Mouse (Mus musculus): ENCODE measurements around the gene Ydjc. TPM values are rescaled to one million over a fixed set of nuclear protein-coding genes. Genes with fewer than 3 reads are reported as not detected.

Gene Ydjc
- total and polyA plus RNA-seq, 3 experiments = 54.3 to 70.9 (median 65.3) TPM

- dilution Hi-C loops (cut with MboI; ENCODE audit: extremely low pct_ligation_motif_present, extremely low pct_unique_long_range_greater_than_20kb, low sequenced_read_pairs) (no loop called here), in situ Hi-C loops (cut with MboI; ENCODE audit: low pct_ligation_motif_present, low pct_unique_long_range_greater_than_20kb, low sequenced_read_pairs) (no loop called here)
- Histone ChIP-seq H3K4me2 (ENCODE audit: insufficient read depth, low read depth, poor library complexity, severe bottlenecking) (no peak overlapping the region), H3K9me3 (replicated peaks; ENCODE audit: low read length) (no peaks in the 10 kb centered on the region), H3K27me3 (replicated peaks) (no peaks in the 10 kb centered on the region), H3K9ac (ENCODE audit: insufficient read depth, low read depth) (0 out of 2 replicates have a peak overlapping the region, but pooled peaks have one; percentile 7), H3K36me3 (replicated peaks in 1 of 2; ENCODE audit: control insufficient read depth in 1 of 2, insufficient read depth in 1 of 2, low read length in 1 of 2) (peaks cover 25 to 69% of the 10 kb centered on the region in 2 experiments), H3K27ac (ENCODE audit: insufficient read depth, low read depth) (peak overlapping the region; percentile 9; the same call in 1 of the 2 replicates), H3K4me3 (replicated peaks in 1 of 3; ENCODE audit: low read depth in 2 of 3, low read length in 2 of 3, poor library complexity in 1 of 3) (no peak overlapping the region), H3K4me1 (ENCODE audit: control insufficient read depth in 1 of 2, insufficient read depth in 2 of 2) (peaks cover 21 to 67% of the 10 kb centered on the region in 2 experiments), H3K79me2 (replicated peaks; ENCODE audit: control insufficient read depth, extremely low read depth, insufficient read depth, poor library complexity, severe bottlenecking) (peaks cover 98% of the 10 kb centered on the region)
- no peak for DNase-seq (ENCODE audit: extremely low read depth)
- TF ChIP-seq KAT2A (IDR thresholded peaks at IDR 0.05; ENCODE audit: insufficient replicate concordance, low read length) (no peak), TCF12 (IDR thresholded peaks at IDR 0.05; ENCODE audit: low read depth, low read length) (no peak), RCOR1 (conservative IDR thresholded peaks at IDR 0.05; ENCODE audit: low read depth, low read length) (no peak), MEF2A (IDR thresholded peaks at IDR 0.05; ENCODE audit: borderline replicate concordance, low read depth, low read length) (no peak), BHLHE40 (IDR thresholded peaks at IDR 0.05; ENCODE audit: low read depth, low read length) (no peak), USF1 (IDR thresholded peaks at IDR 0.05; ENCODE audit: low read depth, low read length) (no peak)
Measured at GRCm38 (mm10) chr16:17182136-17182535, 37.7 kb downstream of the Ydjc start.

- H3K4me3 ChIP-seq (replicated peaks in 1 of 3; ENCODE audit: low read depth in 2 of 3, low read length in 2 of 3, poor library complexity in 1 of 3) = no peak overlapping the region
- H3K9me3 ChIP-seq (replicated peaks; ENCODE audit: low read length) = no peaks in the 10 kb centered on the region
- dilution Hi-C loops (cut with MboI; ENCODE audit: extremely low pct_ligation_motif_present, extremely low pct_unique_long_range_greater_than_20kb, low sequenced_read_pairs) = no loop called here
- TF ChIP-seq E2F4 (IDR thresholded peaks at IDR 0.05; ENCODE audit: insufficient replicate concordance, low read depth, low read length) = no peak
- TF ChIP-seq POLR2AphosphoS2 (IDR thresholded peaks at IDR 0.05; ENCODE audit: low read depth, low read length) = no peak
- TF ChIP-seq RCOR1 (conservative IDR thresholded peaks at IDR 0.05; ENCODE audit: low read depth, low read length) = no peak
- no peak for TF ChIP-seq CHD1 (IDR thresholded peaks at IDR 0.05; ENCODE audit: low read depth, low read length)
- TF ChIP-seq BHLHE40 (IDR thresholded peaks at IDR 0.05; ENCODE audit: low read depth, low read length) = no peak
- TF ChIP-seq KAT2A (IDR thresholded peaks at IDR 0.05; ENCODE audit: insufficient replicate concordance, low read length) = no peak
- TF ChIP-seq ZNF384 (IDR thresholded peaks at IDR 0.05; ENCODE audit: low read depth, low read length) = no peak
- H3K4me2 ChIP-seq (ENCODE audit: insufficient read depth, low read depth, poor library complexity, severe bottlenecking) = no peak overlapping the region
- H3K27ac ChIP-seq (ENCODE audit: insufficient read depth, low read depth) = no peak overlapping the region
- peaks cover 15 to 59% of the 10 kb centered on the region in 2 experiments for H3K4me1 ChIP-seq (ENCODE audit: control insufficient read depth in 1 of 2, insufficient read depth in 2 of 2)
- peaks cover 20 to 68% of the 10 kb centered on the region in 2 experiments for H3K36me3 ChIP-seq (replicated peaks in 1 of 2; ENCODE audit: control insufficient read depth in 1 of 2, insufficient read depth in 1 of 2, low read length in 1 of 2)
- H3K79me2 ChIP-seq (replicated peaks; ENCODE audit: control insufficient read depth, extremely low read depth, insufficient read depth, poor library complexity, severe bottlenecking) = peaks cover 98% of the 10 kb centered on the region
- H3K9ac ChIP-seq (ENCODE audit: insufficient read depth, low read depth) = no peak overlapping the region
- in situ Hi-C loops (cut with MboI; ENCODE audit: low pct_ligation_motif_present, low pct_unique_long_range_greater_than_20kb, low sequenced_read_pairs) = no loop called here
- no peak for DNase-seq (ENCODE audit: extremely low read depth)
- no peaks in the 10 kb centered on the region for H3K27me3 ChIP-seq (replicated peaks)
Measured at GRCm38 (mm10) chr16:17183003-17183402, 38.6 kb downstream of the Ydjc start.

DNA sequence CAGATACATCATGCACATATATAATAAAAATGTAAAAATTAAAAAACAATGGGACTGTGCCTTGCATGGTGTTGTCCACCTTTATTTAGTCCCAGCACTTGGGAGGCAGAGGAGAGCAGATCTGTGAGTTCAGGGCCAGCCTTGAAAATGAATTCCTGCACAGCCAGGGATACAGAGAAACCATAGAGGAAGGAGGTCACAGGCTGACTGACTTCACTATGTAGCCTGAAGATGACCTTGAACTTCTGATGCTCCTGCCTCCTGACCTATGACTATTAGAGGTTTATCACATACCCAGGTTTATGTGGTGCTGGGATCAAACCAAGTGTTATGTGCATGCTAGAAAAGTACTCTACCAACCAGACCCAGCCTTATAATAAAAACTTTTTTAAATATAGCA is 41.1 kb downstream of the Ydjc start:
- dilution Hi-C loops (cut with MboI; ENCODE audit: extremely low pct_ligation_motif_present, extremely low pct_unique_long_range_greater_than_20kb, low sequenced_read_pairs) (no loop called here), in situ Hi-C loops (cut with MboI; ENCODE audit: low pct_ligation_motif_present, low pct_unique_long_range_greater_than_20kb, low sequenced_read_pairs) (no loop called here)
- Histone ChIP-seq H3K4me3 (replicated peaks in 1 of 3; ENCODE audit: low read depth in 2 of 3, low read length in 2 of 3, poor library complexity in 1 of 3) (no peak overlapping the region), H3K36me3 (replicated peaks in 1 of 2; ENCODE audit: control insufficient read depth in 1 of 2, insufficient read depth in 1 of 2, low read length in 1 of 2) (peaks cover 21 to 69% of the 10 kb centered on the region in 2 experiments), H3K27me3 (replicated peaks) (no peaks in the 10 kb centered on the region), H3K4me2 (ENCODE audit: insufficient read depth, low read depth, poor library complexity, severe bottlenecking) (no peak overlapping the region), H3K79me2 (replicated peaks; ENCODE audit: control insufficient read depth, extremely low read depth, insufficient read depth, poor library complexity, severe bottlenecking) (peaks cover 97% of the 10 kb centered on the region), H3K9ac (ENCODE audit: insufficient read depth, low read depth) (no peak overlapping the region), H3K9me3 (replicated peaks; ENCODE audit: low read length) (no peaks in the 10 kb centered on the region), H3K27ac (ENCODE audit: insufficient read depth, low read depth) (no peak overlapping the region), H3K4me1 (ENCODE audit: control insufficient read depth in 1 of 2, insufficient read depth in 2 of 2) (peaks cover 15 to 47% of the 10 kb centered on the region in 2 experiments)
- no peak for DNase-seq (ENCODE audit: extremely low read depth)
- no peak for TF ChIP-seq HCFC1 (IDR thresholded peaks at IDR 0.05; ENCODE audit: low read depth, low read length)
- no peak for TF ChIP-seq ZNF384 (IDR thresholded peaks at IDR 0.05; ENCODE audit: low read depth, low read length)
- no peak for TF ChIP-seq POLR2A (IDR thresholded peaks at IDR 0.05; ENCODE audit: low read depth, low read length)
- TF ChIP-seq KAT2A (IDR thresholded peaks at IDR 0.05; ENCODE audit: insufficient replicate concordance, low read length) = no peak
- TF ChIP-seq POLR2AphosphoS2 (IDR thresholded peaks at IDR 0.05; ENCODE audit: low read depth, low read length) = 0 out of 2 replicates have a peak, but pooled peaks have one; percentile 20
- TF ChIP-seq USF1 (IDR thresholded peaks at IDR 0.05; ENCODE audit: low read depth, low read length) = no peak
- TF ChIP-seq UBTF (IDR thresholded peaks at IDR 0.05; ENCODE audit: low read depth, low read length) = no peak
- TF ChIP-seq PAX5 (IDR thresholded peaks at IDR 0.05; ENCODE audit: low read length) = no peak

All from CH12.LX (cell line).